Mouse (Mus musculus): Measurements from ENCODE around the gene Sidt2. TPM values are rescaled to one million over a fixed set of nuclear protein-coding genes. Genes with fewer than 3 reads are reported as not detected.

The Sidt2 gene
- polyA plus RNA-seq, 1 experiment from 2014 or later = 21.2 TPM

DNA sequence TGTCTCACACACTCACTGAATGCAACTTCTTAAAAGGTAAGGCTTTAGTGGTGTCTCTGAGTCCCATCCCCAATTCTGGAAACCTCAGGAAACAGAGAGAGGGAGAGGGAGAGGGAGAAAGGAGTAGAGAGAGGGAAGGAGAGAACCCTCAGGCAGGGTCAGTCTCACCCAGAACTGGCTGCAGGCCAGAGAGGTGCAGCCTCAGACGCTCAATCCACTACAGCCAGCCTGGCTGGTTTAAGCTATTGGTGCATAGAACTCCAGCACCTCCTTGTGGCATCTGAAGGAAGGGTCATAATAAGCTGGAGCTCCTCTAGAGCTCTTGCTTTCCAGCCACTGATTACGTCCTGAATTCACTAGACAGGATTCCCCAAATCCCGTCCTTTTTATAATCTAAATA lies 18.2 kb downstream of the Sidt2 start:
- 23% methylated on average over 3 of the region's 3 CpGs for WGBS
- no peak overlapping the region for H3K4me3 ChIP-seq (ENCODE audit: low read depth, low read length)
- H3K27ac ChIP-seq (ENCODE audit: low read depth, low read length) = no peak overlapping the region
- 0 out of 2 replicates have a peak, but pooled peaks cover 3% of the 10 kb centered on the region for H3K4me1 ChIP-seq (replicated peaks; ENCODE audit: control insufficient read depth, insufficient read depth, low read length)
- no peak overlapping the region for H3K9ac ChIP-seq (ENCODE audit: low read length)
- DNase-seq (ENCODE audit: low spot score) = peak; percentile 69
- no peaks in the 10 kb centered on the region for H3K9me3 ChIP-seq (ENCODE audit: control insufficient read depth, low read length)
- H3K27me3 ChIP-seq (ENCODE audit: control insufficient read depth, insufficient read depth, low read length) = peaks cover 2% of the 10 kb centered on the region; the same call in 1 of the 2 replicates
- no peak; the same call in 1 of the 2 replicates for ATAC-seq (replicated peaks; ENCODE audit: low FRiP score)
- no peak overlapping the region for H3K4me2 ChIP-seq (ENCODE audit: low read depth, low read length, severe bottlenecking)
- no peaks in the 10 kb centered on the region for H3K36me3 ChIP-seq (ENCODE audit: control insufficient read depth, insufficient read depth, low read length)

DNA sequence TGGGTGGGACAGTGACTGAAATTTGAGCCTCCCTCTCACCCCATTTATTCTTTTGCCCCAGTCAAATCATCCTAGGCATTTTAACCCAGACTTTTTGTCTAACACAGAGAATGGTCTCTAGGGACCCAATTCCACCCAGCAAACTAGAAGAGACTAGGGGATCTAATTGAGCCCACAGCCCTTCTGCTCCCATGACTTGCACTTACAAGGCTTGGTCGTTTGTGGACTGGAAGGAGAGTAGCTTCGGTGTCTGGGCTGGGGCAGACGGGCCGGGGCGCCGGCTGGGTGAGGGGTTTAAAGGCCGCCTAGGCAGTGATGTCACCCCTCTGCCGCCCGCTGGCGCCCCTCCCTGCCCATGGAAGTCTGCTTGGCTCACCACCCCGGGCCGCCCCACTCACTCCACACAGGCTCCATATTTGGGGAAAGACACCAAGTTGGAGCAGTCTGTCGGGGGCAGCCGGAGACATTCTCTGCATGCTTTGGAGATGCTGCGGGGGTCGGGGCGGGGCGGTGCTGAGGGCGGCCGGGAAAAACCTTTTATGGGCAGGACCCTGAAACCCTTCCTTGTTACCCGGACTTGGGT lies 19.3 kb downstream of the Sidt2 start, which contains the start of gene Tagln:
Gene Tagln (minus strand): TSS at position 431 of the 583 bp plus-strand sequence.
- peak within 1 kb of the TSS; percentile 10; the same call in 1 of the 2 replicates for H3K4me3 ChIP-seq (ENCODE audit: low read depth, low read length)
- peak within 1 kb of the TSS; percentile 12; the same call in 1 of the 2 replicates for H3K9ac ChIP-seq (ENCODE audit: low read length)
- peaks cover 2% of the 10 kb centered on the region; the same call in 1 of the 2 replicates for H3K27me3 ChIP-seq (ENCODE audit: control insufficient read depth, insufficient read depth, low read length)
- WGBS = 6% methylated on average over 21 of the region's 21 CpGs
- H3K27ac ChIP-seq (ENCODE audit: low read depth, low read length) = no peak within 1 kb of the TSS
- no peaks in the 10 kb centered on the region for H3K36me3 ChIP-seq (ENCODE audit: control insufficient read depth, insufficient read depth, low read length)
- H3K4me1 ChIP-seq (replicated peaks; ENCODE audit: control insufficient read depth, insufficient read depth, low read length) = 0 out of 2 replicates have a peak, but pooled peaks cover 3% of the 10 kb centered on the region
- no peaks in the 10 kb centered on the region for H3K9me3 ChIP-seq (ENCODE audit: control insufficient read depth, low read length)
- ATAC-seq (replicated peaks; ENCODE audit: low FRiP score) (no peak), DNase-seq (ENCODE audit: low spot score) (peak; percentile 73)
- peak within 1 kb of the TSS; percentile 42; the same call in 1 of the 2 replicates for H3K4me2 ChIP-seq (ENCODE audit: low read depth, low read length, severe bottlenecking)

GRCm38 (mm10) chr9:45932571-45933415 lies 22.3 kb downstream of the Sidt2 start:
- DNase-seq (ENCODE audit: low spot score) = no peak

GRCm38 (mm10) chr9:45931958-45932357 lies 23.1 kb downstream of the Sidt2 start:
- 0 out of 2 replicates have a peak, but pooled peaks cover 3% of the 10 kb centered on the region for H3K4me1 ChIP-seq (replicated peaks; ENCODE audit: control insufficient read depth, insufficient read depth, low read length)
- no peaks in the 10 kb centered on the region for H3K9me3 ChIP-seq (ENCODE audit: control insufficient read depth, low read length)
- no peak overlapping the region for H3K4me3 ChIP-seq (ENCODE audit: low read depth, low read length)
- ATAC-seq (replicated peaks; ENCODE audit: low FRiP score) = no peak
- H3K9ac ChIP-seq (ENCODE audit: low read length) = no peak overlapping the region
- 67% methylated on average over 1 of the region's 1 CpGs for WGBS
- no peak for DNase-seq (ENCODE audit: low spot score)
- H3K27me3 ChIP-seq (ENCODE audit: control insufficient read depth, insufficient read depth, low read length) = peaks cover 2% of the 10 kb centered on the region; the same call in 1 of the 2 replicates
- H3K4me2 ChIP-seq (ENCODE audit: low read depth, low read length, severe bottlenecking) = no peak overlapping the region
- H3K36me3 ChIP-seq (ENCODE audit: control insufficient read depth, insufficient read depth, low read length) = no peaks in the 10 kb centered on the region; the same call in 1 of the 2 replicates
- no peak overlapping the region for H3K27ac ChIP-seq (ENCODE audit: low read depth, low read length)

More at GRCm38 (mm10) chr9:45932571-45933415, 22.3 kb downstream of the Sidt2 start:
- Histone ChIP-seq H3K36me3 (ENCODE audit: control insufficient read depth, insufficient read depth, low read length) (no peaks in the 10 kb centered on the region; the same call in 1 of the 2 replicates), H3K9ac (ENCODE audit: low read length) (no peak overlapping the region), H3K27ac (ENCODE audit: low read depth, low read length) (no peak overlapping the region), H3K4me1 (replicated peaks; ENCODE audit: control insufficient read depth, insufficient read depth, low read length) (0 out of 2 replicates have a peak, but pooled peaks cover 3% of the 10 kb centered on the region), H3K27me3 (ENCODE audit: control insufficient read depth, insufficient read depth, low read length) (peaks cover 2% of the 10 kb centered on the region; the same call in 1 of the 2 replicates), H3K4me3 (ENCODE audit: low read depth, low read length) (no peak overlapping the region), H3K9me3 (ENCODE audit: control insufficient read depth, low read length) (no peaks in the 10 kb centered on the region), H3K4me2 (ENCODE audit: low read depth, low read length, severe bottlenecking) (no peak overlapping the region)
- 89% methylated on average over 11 of the region's 11 CpGs for WGBS
- ATAC-seq (replicated peaks; ENCODE audit: low FRiP score) = no peak

DNA sequence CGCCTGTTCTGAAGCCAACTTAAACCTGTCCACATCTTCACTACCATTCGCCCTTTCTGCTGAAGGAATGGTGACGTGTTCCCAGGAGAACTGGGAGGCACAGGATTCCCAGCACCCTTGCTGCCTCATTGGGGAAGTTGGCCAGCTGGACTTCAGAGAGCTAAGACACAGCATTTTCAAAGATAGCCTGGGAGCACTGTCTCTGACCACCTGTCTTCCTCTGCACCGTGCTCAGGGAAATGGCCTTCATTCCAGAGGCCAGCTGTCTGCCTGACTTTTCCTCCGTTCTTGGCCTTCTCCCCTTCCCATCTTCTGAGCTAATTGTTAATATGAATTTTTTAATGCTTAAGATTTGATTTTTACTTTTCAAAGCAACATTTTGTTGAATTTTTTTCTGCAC lies 25.8 kb downstream of the Sidt2 start:
- DNase-seq (ENCODE audit: low spot score) = no peak
- no peak for ATAC-seq (replicated peaks; ENCODE audit: low FRiP score)
- Histone ChIP-seq H3K9me3 (ENCODE audit: control insufficient read depth, low read length) (no peaks in the 10 kb centered on the region), H3K4me1 (replicated peaks; ENCODE audit: control insufficient read depth, insufficient read depth, low read length) (no peaks in the 10 kb centered on the region), H3K27ac (ENCODE audit: low read depth, low read length) (no peak overlapping the region), H3K27me3 (ENCODE audit: control insufficient read depth, insufficient read depth, low read length) (no peaks in the 10 kb centered on the region), H3K4me2 (ENCODE audit: low read depth, low read length, severe bottlenecking) (no peak overlapping the region), H3K4me3 (ENCODE audit: low read depth, low read length) (no peak overlapping the region), H3K9ac (ENCODE audit: low read length) (no peak overlapping the region), H3K36me3 (ENCODE audit: control insufficient read depth, insufficient read depth, low read length) (no peaks in the 10 kb centered on the region; the same call in 1 of the 2 replicates)
- 92% methylated on average over 5 of the region's 5 CpGs for WGBS

DNA sequence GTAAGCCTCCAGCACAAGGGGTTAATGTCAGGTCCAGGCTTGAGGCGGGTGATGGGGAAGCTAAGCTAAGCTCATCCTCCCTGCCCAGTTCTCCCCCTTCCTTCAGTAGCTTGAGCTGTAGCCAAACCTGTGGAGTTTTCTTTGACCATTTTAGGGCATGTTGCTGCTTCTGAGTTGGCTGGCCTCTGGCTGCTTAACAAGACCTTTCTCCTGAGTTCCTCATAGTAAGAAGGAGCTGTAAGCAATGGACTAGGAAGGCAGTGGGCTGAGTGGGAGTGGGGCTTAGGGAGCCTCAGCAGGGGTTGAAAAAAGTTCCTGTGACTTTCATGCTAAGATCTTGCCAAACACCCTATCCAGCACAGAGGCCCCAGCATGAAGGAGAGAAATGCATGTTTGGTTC lies 35.2 kb downstream of the Sidt2 start:
- Histone ChIP-seq H3K27ac (ENCODE audit: low read depth, low read length) (no peak overlapping the region), H3K9ac (ENCODE audit: low read length) (no peak overlapping the region), H3K9me3 (ENCODE audit: control insufficient read depth, low read length) (no peaks in the 10 kb centered on the region), H3K4me3 (ENCODE audit: low read depth, low read length) (no peak overlapping the region), H3K36me3 (ENCODE audit: control insufficient read depth, insufficient read depth, low read length) (no peaks in the 10 kb centered on the region; the same call in 1 of the 2 replicates), H3K27me3 (ENCODE audit: control insufficient read depth, insufficient read depth, low read length) (no peaks in the 10 kb centered on the region), H3K4me2 (ENCODE audit: low read depth, low read length, severe bottlenecking) (no peak overlapping the region), H3K4me1 (replicated peaks; ENCODE audit: control insufficient read depth, insufficient read depth, low read length) (no peaks in the 10 kb centered on the region)
- WGBS = 57% methylated on average over 1 of the region's 1 CpGs
- DNase-seq (ENCODE audit: low spot score) = no peak
- ATAC-seq (replicated peaks; ENCODE audit: low FRiP score) = no peak

DNA sequence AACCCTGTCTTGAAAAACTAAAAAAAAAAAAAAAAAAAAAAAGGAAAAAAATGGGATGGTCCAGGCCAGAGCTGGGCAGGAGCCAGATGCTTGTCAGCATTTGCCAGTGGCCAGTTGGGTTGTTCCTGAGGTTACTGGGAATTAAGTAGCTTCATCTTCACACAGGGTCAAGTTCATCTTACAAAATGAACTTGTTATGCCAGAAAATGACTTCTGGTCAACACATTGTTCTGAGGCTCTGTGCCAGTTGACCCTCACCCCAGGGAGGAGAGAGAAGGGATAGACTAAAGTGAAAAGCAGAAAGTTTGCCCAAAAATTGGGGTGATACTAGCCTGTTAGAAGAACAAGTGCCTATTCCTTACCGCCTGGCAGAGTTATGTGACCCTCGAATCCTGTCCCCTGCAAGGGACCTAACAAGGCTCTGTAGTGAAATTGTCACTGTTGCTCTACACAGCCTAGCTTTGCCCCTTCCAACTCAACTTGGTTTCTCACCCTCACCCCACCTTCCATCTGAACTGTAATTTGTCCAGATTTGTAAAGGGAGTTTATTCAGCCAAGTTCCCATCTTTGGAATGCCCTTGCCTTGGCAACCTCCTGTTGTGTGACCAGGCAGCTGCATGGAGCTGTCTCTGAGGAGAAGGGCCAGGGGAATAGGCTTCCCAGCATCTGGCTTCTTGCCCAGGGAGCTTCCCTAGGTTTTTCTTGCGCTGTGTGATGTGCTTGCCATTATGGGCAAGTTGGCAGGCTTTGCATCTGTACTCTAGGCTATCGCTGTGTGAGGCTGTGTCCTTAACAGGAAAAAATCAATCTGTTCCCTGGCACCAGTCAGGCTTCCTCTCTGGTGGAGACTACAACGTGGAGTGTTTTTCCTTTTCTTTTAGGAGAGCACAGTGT lies 37.8 kb downstream of the Sidt2 start:
- no peaks in the 10 kb centered on the region for H3K4me1 ChIP-seq (replicated peaks; ENCODE audit: control insufficient read depth, insufficient read depth, low read length)
- no peak overlapping the region for H3K27ac ChIP-seq (ENCODE audit: low read depth, low read length)
- no peaks in the 10 kb centered on the region for H3K27me3 ChIP-seq (ENCODE audit: control insufficient read depth, insufficient read depth, low read length)
- H3K9me3 ChIP-seq (ENCODE audit: control insufficient read depth, low read length) = no peaks in the 10 kb centered on the region
- no peaks in the 10 kb centered on the region; the same call in none of the 2 replicates for H3K36me3 ChIP-seq (ENCODE audit: control insufficient read depth, insufficient read depth, low read length)
- ATAC-seq (replicated peaks; ENCODE audit: low FRiP score) (no peak), DNase-seq (ENCODE audit: low spot score) (no peak)
- no peak overlapping the region for H3K4me2 ChIP-seq (ENCODE audit: low read depth, low read length, severe bottlenecking)
- no peak overlapping the region for H3K9ac ChIP-seq (ENCODE audit: low read length)
- 93% methylated on average over 5 of the region's 5 CpGs for WGBS
- H3K4me3 ChIP-seq (ENCODE audit: low read depth, low read length) = no peak overlapping the region

DNA sequence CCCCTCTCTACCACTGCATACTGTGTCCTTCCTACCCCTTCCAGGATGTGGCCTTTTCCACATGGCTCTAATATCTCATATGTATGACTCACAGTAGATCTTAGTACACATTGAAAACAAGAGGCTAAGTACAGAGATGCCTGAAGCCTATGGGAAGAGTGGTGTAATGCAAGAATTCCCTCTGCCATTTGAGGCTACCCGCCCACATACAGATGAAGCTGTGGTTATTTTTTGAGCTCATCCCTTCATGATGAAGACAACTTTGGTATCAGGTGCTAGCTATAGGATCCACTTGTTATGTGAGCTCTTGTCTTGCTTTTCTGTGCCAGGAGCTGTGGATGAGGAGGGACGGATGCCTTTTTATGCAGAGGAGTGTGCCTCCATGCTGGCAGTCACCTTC lies 39.4 kb downstream of the Sidt2 start:
- no peak overlapping the region for H3K27ac ChIP-seq (ENCODE audit: low read depth, low read length)
- H3K4me1 ChIP-seq (replicated peaks; ENCODE audit: control insufficient read depth, insufficient read depth, low read length) = no peaks in the 10 kb centered on the region
- 93% methylated on average over 2 of the region's 2 CpGs for WGBS
- no peak overlapping the region for H3K9ac ChIP-seq (ENCODE audit: low read length)
- H3K9me3 ChIP-seq (ENCODE audit: control insufficient read depth, low read length) = no peaks in the 10 kb centered on the region
- no peak for DNase-seq (ENCODE audit: low spot score)
- no peak for ATAC-seq (replicated peaks; ENCODE audit: low FRiP score)
- H3K36me3 ChIP-seq (ENCODE audit: control insufficient read depth, insufficient read depth, low read length) = no peaks in the 10 kb centered on the region; the same call in 1 of the 2 replicates
- no peak overlapping the region for H3K4me3 ChIP-seq (ENCODE audit: low read depth, low read length)
- no peaks in the 10 kb centered on the region for H3K27me3 ChIP-seq (ENCODE audit: control insufficient read depth, insufficient read depth, low read length)
- no peak overlapping the region for H3K4me2 ChIP-seq (ENCODE audit: low read depth, low read length, severe bottlenecking)

Measured in forebrain, embryonic 11.5 days (tissue).